Mouse (Mus musculus): ENCODE results near the gene Med16. TPM values are rescaled to one million over a fixed set of nuclear protein-coding genes. Genes with fewer than 3 reads are reported as not detected.

Gene Med16
- total RNA-seq, 2 experiments from 2014 or later: 57.5 to 59.8 TPM

DNA sequence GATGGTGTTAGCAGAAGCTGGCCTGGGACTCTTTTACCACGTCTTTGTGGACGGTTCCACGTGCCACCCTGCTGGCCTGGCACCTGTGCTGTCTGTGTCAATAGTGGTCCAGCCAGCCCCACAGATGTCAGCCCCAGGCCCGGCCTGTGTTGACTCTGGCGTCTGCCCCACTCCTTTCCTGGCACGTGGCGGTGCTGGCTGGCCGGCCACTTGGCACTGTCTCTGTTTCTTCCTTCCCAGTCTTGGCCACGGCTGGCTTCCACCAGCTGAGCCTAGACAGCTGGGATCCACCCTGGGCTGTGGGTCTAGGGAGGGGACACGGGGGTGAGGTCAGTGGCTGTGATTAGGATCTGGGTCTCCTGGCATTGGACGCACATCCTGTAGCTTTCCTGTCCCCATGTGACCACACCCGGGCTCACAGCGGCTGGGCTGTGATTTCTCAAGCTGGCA lies 25.6 kb upstream of the Med16 start:
- peak; percentile 58 to 70 for DNase-seq (ENCODE audit: low spot score in 2 of 2)
- intact Hi-C loops (cut with DNase I): no loop called here

DNA sequence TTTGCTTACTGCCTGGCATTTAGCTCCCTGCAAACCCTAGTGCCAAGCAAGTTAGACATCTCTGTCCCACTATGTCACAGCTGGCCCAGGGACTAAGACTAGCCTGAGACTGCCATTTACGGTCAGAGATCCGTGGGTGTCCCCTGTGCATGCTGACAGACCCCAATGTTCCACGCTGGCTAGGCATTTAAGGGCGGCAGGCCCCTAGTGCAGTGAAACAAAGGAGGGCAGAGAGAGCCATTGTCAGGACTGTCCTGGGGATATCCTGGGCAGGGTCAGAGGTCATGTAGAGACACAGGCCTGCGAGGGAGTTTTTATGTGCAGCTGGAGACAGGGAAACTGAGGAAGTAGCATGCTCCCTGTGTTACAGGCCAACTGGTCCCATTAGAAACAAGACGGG lies 25.1 kb upstream of the Med16 start:
- intact Hi-C loops (cut with DNase I): no loop called here
- DNase-seq (ENCODE audit: low spot score in 2 of 2): no peak

DNA sequence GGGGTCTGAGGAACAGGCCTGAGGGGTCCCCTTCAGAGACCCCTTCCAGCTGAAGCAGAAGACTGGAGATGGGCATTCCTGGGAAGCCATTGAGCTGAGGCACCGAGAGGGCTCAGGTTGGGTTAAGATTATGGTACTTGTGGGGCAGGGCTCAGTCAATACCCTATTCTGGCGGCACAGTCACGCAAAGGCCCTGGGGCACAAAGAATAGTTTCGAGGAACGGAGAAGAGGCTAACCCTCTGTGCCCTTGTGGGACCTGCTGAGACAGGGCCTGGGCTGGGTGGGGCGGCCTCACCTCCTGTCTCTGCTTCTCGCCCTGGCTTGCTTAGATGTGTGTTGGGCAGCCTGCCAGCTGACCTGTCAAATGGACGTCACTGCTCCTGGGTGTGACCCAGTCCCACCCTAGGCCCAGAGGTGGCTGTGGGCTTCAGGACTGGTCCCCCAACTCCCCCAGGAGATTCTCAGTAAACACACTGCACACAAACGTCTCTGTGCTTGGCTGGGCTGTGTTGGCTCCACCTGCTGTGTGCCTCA lies 24.5 kb upstream of the Med16 start:
- intact Hi-C loops (cut with DNase I): no loop called here
- DNase-seq (ENCODE audit: low spot score in 2 of 2): no peak

DNA sequence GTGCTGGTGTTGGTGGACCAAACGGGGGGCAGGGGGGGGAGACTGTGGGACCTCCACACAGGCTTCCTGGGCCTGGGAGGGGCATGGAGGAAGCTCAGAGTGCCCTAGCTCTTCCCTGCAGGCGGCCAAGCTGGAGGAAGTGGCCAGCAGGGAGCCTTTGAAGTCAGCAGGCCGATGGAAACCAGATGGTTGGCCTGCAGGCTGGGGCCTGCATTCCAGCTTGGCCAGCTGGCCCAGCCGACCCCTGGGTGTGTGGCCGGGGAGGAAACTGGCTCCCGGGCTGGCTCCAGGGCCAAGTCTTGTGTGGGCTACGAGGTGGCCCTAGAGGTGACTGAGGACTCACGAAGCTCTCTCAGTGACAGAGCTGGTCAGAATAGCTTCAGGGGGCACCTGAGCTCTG lies 24.0 kb upstream of the Med16 start:
- intact Hi-C loops (cut with DNase I): no loop called here
- DNase-seq (ENCODE audit: low spot score in 2 of 2): no peak

DNA sequence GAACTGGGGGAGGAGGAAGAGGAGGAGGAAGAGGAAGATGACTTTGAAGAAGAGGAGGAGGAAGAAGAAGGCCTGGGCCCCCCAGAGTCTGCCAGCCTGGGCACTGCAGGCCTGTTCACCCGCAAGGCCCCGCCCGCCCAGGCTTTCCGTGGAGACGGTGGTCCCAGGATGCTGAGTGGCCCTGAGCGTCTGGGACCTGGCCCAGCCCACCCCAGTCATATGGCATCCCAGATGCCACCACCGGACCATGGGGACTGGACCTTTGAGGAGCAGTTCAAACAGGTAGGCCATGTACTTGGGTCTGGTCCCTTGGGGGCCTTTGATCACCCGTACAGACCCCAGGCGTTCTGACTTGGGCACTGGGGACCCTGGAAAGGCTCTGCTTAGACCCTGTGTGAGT lies 23.1 kb upstream of the Med16 start:
- DNase-seq (ENCODE audit: low spot score in 2 of 2): no peak

DNA sequence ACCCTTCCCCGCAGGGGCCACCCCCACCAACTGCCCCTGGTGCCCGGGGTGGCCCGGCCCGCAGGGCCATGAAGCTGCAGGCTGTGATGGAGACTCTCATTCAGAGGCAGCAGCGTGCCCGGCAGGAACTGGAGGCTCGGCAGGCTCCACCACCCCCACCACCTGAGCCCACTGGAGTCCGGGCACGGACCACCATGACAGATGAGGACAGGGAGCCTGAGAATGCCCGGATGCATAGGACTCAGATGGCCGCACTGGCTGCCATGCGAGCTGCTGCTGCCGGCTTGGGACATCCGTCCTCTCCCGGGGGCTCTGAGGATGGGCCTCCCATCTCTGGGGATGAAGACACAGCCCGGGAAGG lies 22.1 kb upstream of the Med16 start:
- intact Hi-C loops (cut with DNase I): no loop called here

More for the DNA sequence above, 23.1 kb upstream of the Med16 start:
- intact Hi-C loops (cut with DNase I): no loop called here

DNA sequence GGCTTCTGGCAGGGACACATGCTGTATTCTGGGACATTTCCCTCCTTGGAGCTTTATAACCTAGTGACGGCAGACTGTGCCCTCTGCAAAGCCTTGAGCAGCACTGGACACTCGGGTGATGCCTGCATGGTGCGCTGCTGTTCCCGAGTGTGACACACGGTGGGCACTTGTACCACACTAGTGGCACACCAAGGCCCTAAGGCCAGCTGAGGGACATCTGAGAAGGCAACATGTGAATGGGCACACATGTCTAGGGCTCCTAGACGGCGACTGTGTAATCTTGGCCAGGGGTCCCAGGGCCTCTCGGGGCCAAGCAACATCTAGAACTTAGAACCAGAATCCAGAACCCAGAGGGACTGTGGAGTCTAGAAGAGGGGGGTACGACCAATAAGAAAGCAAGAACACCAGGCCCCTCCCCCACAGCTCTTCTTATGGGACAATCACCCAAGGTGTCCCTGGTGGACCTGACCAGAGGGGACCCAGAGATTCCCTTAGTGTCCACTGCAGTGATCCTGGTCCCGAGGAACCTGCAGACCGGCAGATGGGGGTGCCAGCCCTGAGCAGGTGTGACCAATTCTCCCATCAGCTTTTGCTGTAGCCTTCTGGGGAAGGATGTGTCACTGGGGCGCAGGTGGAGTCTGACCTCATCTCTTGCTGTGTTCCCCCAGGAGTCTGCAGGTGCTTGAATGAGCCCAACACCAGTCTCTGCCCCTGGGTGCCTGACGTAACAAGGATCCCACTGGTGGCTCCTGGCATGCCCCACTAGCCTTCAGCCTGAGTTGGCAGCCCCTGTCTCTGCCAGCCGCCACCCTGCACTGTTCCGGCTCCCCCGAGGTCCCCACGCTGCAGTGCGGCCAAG lies 21.5 kb upstream of the Med16 start:
- no peak for DNase-seq (ENCODE audit: low spot score in 2 of 2)

More for the DNA sequence above, 22.1 kb upstream of the Med16 start:
- DNase-seq (ENCODE audit: low spot score in 2 of 2): no peak

DNA sequence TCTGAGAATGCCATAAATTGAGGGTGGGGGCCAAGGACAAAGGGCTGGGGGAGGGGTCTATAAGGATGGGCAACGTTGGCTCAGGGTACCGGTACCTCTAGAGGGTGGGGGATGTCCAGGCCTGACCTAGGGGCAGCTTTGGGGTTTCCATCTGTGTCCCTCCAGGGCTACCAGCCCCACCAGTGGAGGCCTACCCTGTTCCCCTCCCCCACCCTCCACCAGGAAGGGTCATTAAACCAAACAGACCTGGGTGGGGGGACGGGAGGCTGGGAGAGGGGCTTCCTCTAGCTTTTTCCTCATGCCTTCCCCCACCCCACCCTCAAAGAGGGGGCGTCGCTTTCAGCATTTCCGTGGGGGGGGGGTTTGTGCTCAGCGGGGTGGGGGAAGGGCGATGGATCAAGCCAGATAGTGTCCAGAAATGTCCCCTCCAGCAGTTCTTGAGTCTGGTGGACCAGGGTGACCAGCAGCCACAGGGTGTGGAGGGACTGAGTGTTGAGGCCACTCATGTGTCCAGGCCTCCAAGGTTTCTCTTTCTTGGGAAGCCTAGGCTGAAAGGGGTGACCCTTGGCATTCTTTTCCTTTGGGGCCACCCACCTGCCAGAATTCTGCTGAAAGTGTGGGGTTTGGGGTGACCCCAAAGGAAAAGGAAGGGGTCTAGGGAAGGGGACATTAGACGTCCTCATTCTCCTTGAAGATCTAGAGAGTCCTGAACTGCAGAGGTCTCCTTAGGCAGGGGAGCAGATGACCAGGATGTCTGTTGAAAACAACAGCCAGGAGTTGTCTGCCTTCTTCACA lies 20.4 kb upstream of the Med16 start:
- no peak for DNase-seq (ENCODE audit: low spot score in 2 of 2)
- intact Hi-C loops (cut with DNase I): no loop called here

More for the DNA sequence above, 21.5 kb upstream of the Med16 start:
- intact Hi-C loops (cut with DNase I): no loop called here

DNA sequence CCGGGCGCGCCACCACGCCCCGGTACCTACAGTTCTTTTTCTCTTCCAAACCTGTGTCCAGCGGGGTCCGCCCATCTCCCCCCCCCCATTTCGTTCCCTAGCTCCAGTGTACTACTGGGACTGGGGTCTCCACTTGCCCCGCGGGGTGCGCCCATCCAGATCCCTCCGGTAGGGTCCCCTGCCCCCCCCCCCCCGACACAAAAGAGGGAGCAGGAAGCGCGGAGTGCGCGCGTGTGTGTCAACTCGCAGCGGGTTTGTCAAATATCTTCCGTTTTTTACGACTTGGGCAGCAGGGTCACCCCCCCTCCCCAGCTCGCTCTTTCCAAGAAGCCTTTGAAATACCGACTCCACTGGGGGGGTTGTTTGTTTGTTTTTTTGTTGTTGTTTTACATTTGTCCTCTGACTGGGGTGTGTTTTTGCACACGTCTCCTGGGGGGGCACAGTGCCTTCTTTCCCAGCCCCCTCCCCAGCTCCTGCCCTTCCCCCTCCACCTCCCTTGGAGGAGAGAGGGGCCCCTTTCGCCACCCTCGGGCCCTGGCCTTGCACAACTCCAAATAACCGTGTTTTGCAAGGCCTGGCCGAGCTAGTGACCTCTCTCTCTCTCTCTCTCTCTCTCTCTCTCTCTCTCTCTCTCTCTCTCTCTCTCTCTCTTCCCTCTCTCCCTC lies 19.4 kb upstream of the Med16 start:
- no peak for DNase-seq (ENCODE audit: low spot score in 2 of 2)
- intact Hi-C loops (cut with DNase I): no loop called here

DNA sequence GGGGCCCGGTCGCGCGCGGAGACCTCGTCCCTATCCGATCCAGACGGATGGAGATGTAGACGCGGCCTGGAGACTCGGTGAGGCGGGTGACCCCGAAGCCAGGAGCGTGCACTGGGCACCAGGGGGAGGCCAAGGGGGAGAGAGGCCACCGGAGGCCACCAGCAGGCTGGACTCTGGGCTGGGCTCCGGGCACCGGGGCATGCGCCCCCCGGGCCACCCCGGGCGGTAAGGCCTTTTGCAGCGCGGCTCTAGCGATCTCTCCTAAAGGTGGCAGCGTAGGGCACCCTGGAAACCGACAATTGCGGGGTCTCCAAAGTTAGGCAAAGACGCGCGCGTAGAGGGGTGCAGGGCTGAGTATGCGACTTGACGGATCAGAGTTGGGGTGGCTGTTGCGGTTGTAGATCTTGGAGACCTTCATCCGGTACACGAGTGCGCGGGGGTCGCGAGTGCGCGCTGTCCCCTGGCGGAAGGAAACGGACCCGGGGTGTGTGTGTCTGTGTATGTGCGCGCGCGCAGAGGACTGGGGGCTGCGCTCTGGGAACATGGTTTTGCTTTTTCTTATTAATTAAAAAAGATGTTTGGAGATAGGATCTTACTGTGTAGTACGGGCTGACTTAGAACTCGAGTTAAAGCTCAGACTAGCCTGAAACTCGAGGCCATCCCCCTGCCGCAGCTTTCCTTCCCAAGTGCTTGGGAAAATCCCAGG lies 18.8 kb upstream of the Med16 start:
- peak; percentile 61 to 62 for DNase-seq (ENCODE audit: low spot score in 2 of 2)
- intact Hi-C loops (cut with DNase I): no loop called here

DNA sequence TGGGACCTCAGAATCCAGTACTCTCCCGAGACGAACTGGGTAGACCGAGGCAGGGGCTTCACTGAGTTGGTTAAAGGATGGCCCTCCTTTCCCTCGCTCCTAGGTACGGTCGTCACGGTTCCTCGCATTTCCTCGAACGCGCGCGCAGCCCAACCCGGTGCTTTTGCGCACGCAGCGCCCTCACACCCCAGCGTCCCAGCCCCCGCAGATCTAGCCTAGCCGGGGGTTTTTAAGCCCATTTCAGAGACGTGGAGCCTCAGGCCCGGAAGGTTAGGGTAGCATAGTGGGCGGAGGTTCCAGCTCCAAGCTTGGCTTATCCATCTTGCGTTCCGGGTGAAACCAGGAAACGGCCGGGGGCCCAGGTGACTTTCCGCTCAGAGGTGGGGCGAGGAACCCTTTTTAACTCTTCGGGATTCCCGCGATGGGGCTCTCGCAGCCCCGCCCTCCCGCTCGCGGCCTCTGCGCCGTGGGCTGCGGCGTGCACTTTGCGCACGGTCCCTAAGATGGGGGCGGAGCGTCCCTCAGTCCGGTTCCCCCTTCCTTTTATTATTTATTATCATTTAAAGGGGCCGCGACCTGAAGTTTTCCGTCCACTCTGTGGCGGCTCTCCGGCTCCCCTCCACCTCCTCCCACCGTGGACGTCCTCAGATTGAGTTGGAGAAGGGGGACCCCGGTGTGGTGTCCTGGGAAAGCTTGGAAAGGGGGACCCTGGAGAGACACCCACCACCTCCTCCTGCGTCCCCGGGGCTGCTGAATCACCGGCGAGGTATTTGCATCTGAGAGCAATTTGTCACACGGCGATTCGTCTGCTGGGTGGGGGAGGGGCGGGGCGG lies 18.0 kb upstream of the Med16 start, which contains the start of gene Arid3a:
Gene Arid3a (plus strand): TSS at position 553 of the 833 bp plus-strand sequence.
- intact Hi-C loops (cut with DNase I): no loop called here
- DNase-seq (ENCODE audit: low spot score in 2 of 2): peak; percentile 88 to 90

DNA sequence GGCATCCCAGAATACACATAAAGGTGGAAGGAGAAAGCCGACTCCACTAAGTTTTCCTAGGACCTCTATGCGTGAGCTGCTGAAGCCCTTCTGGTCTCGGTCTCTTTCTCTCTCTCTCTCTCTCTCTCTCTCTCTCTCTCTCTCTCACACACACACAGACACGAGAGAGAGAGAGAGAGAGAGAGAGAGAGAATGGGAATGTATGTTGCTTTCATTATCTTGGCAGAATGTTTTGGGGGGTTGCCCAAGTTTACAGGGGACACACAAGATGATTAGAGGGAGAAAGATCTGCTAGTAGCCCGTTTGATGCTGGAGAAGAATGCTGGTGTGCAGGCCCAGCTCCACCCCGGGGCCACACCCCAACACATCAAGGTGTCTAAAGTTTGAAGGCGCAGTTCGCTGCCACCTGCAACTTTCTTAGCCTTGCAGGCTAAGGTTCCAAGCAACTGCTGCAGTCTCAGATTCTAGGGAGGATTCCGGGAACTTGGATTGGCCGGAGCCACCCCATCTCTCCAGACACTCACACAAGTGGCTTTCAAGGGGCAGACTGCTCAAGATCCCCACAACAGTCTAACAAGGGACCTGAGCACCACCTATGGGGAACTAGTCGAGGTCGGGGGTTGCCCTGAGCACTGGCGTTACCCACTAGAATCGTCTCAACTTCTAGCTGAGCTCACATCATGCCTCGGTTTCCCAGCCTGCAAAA lies 17.2 kb upstream of the Med16 start:
- intact Hi-C loops (cut with DNase I): loop anchor here (1.0 to 2.0 kb wide), 4 partner anchors 32 to 91 kb away; no protein-coding TSS in a partner anchor
- DNase-seq (ENCODE audit: low spot score in 2 of 2): no peak

DNA sequence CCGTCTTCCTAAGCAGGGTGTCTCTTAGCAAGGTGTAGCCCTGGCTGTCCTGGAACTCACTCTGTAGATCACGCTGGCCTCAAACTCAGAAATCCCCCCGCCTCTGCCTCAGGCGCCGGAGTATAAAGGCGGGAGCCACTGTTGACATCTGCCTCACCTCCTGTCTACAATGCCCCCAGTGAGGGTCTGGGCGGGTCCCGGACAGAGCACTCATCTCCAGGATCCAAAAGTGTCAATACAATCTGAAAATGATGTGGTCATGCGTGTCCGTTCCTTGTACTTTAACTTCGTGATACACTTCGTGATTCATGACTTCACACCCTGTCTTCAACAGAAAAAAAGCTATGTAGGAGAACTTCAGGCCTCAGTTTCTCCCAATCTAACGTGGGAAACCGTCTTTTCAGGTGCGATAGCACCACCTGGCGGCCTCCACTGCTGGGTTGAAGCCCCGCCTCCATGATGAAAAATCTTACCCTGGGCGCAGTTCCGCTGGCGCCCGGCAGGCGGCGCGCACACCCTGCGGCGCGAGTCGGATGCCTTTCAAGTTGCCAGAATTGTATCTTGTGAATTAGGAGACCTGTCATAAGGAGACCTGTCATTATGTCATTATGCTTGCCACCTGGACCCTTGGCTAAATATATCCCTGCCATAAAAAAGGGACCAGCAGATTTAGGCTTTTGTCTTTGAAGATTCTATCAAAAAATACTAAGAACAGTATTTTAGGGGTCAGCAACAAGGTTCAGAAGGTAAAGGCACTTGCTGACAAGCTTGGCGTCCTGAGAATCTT lies 16.5 kb upstream of the Med16 start:
- intact Hi-C loops (cut with DNase I): loop anchor here (1.0 to 2.0 kb wide), 4 partner anchors 32 to 90 kb away; no protein-coding TSS in a partner anchor
- DNase-seq (ENCODE audit: low spot score in 2 of 2): peak; percentile 95 to 96

DNA sequence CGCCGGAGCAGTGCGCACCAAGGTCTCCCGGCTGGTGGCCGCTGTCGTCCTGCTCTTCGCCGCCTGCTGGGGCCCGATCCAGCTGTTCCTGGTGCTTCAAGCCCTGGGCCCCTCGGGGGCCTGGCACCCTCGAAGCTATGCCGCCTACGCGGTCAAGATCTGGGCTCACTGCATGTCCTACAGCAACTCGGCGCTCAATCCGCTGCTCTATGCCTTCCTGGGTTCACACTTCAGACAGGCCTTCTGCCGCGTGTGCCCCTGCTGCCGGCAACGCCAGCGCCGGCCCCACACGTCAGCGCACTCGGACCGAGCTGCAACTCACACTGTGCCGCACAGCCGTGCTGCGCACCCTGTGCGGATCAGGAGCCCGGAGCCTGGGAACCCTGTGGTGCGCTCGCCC lies 12.8 kb upstream of the Med16 start:
- DNase-seq (ENCODE audit: low spot score in 2 of 2): no peak
- intact Hi-C loops (cut with DNase I): no loop called here

DNA sequence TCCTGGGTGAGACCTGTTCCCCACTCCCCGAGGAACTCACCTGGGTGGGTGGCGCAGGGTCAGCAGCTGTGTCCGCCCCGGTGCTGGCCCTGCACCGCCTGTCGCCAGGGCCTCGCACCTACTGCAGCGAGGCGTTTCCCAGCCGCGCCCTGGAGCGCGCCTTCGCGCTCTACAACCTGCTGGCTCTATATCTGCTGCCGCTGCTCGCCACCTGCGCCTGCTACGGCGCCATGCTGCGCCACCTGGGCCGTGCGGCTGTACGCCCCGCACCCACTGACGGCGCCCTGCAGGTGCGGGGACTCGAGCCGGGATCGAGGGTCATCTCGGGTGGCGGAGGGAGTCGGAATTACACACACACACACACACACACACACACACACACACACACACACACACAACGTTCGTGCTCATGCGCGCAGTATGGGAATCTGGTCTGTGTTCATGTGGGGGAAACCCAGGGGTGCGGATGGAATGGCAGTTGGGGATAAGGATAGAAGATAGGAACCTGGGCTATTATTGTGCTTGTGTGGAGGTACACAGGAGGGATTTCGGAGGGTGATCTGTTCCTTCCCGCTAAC lies 12.3 kb upstream of the Med16 start, which contains the start of gene R3hdm4:
Gene R3hdm4 (minus strand): TSS at position 251 of the 578 bp plus-strand sequence.
- intact Hi-C loops (cut with DNase I): no loop called here
- no peak for DNase-seq (ENCODE audit: low spot score in 2 of 2)

DNA sequence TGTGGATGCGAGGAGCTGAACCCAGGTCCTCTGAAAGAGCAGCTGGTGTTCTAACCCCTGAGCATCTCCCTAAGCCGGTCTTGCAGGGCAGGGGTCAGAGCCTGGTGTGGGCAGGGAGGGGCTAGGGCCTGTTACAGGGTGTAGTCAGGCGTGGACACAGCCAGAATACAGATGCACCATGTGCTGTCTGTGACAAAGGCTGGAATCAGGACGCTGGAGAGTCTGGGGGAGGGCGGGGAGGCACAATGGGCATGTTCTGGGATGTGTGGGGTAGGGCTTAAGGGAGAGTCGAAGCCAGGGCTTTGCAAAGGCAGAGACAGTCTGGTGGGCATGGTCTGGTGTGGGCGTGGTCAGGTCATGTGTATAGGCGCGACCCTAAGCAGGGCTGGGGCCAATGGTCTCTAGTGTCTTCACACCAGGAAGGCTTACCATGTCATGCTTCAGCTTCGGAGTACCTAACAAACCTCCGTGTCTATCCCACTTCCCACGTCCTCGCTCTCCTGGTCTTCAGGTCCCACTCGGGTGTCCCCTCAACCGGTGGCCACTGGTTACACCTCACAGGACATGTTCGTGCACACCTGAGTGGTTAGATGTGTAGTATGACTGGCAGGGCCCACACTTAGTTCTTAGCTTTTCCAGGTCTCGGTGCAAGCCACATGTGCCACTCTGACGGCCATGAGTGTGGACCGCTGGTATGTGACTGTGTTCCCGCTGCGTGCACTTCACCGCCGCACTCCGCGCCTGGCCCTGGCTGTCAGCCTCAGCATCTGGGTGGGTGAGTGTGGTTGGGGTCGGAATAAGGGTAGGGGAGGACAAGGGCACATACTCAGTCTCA lies 11.6 kb upstream of the Med16 start:
- DNase-seq (ENCODE audit: low spot score in 2 of 2): no peak
- intact Hi-C loops (cut with DNase I): no loop called here
